Mouse (Mus musculus) embryo, embryonic 10 days (tissue): ENCODE results near the gene Rbm8a.
A peak's percentile ranks its signal among the peaks of the same experiment; 100 is the strongest.

Experiments
- DNase-seq: peaks from one replicate; pipeline ENCODE4 v3.0.0-alpha.2; 2015; ENCODE audit warnings: low spot score

The Rbm8a gene

DNA sequence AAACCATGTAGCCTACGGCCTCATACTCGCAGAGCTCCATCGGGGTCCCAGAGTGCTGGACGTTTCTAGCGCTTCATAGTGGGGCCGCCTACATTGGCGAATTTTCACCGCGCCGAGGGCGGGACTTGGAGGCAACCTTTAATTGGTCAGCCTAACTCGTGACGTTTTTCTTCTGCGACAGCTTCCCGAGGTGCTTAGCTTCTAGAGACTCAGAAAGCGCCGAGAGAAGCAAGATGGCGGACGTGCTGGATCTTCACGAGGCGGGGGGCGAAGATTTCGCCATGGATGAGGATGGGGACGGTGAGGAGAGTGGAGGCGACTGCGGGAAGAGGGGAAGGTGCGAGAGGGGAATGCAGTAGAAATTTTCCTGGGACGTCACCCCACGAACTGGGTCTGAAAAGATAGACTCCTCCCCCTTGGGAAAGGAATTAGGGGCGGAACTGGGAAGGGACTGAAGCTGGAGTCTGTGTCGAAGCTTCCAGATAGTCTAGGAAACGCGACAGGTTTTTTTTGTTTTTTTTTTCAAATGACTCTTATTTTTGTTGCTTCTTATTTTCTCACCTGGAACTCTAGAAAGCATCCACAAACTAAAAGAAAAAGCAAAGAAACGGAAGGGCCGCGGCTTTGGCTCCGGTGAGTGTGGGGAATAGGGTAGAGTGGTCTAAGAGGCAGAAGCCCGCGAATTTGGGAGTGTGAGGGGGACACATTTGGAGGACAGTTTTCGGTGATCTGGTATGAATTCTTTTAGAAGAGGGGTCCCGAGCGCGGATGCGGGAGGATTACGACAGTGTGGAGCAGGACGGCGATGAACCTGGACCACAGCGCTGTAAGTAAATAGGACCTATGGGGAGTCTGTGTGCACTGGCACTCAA, at the start of gene Rbm8a:
TSS of gene Rbm8a (plus strand) at position 205 of the 872 bp plus-strand sequence.
- peak; percentile 100 for DNase-seq

DNA sequence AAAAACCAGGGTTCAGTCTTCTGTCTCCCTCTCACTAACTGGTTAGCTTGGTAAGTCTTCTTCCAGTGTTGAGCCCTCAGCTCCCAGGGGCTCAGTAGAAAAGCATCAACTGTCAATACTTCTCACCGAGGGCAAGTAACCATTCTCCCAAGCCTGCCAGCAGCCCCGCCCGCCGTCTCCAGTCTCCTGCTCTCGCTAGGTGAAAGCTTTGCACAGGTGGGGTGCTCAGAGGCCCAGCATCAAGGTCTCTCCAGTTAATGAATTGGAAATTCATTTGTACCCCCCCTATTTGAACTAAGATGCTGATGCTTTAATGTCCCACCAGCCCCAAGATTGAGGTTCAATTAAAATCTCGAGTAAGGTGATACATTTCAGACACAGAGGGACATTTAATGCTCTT, 48.6 kb upstream of the Rbm8a start:
- no peak for DNase-seq

DNA sequence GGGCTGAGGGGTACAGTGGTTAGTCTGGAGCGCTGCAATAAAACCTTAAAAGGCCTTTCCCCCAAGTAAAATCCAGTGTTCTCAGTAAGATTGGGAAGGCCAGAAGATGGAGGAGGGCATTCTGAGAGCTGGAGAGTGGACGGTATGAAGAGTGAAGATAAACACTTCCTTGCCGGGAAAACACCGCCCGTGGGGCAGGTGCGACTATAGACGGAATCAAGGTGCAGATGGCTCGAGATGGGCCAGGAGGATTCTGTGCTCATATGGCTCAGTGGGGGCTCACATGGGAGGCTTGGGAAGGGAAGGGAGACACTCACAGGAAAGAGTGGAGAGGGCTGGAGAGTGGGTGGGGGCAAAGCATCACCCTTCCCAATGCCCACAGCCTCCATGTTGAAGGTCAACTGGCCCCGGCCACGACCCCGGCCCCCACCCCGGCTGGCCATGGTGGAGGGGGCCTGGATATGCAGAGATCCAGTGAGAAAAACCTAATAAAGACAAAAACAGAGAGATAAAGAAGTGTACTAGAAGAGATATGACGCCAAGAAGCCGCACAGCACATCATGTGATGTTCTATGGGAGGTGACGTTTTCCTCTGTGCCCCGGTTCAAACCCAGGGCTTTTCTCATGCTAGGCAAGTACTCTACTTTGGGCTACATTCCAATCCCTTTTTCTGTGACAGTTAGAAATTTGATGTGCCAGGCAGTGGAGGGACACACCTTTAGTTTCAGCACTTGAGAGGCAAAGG, 47.8 kb upstream of the Rbm8a start:
- DNase-seq, result no peak

DNA sequence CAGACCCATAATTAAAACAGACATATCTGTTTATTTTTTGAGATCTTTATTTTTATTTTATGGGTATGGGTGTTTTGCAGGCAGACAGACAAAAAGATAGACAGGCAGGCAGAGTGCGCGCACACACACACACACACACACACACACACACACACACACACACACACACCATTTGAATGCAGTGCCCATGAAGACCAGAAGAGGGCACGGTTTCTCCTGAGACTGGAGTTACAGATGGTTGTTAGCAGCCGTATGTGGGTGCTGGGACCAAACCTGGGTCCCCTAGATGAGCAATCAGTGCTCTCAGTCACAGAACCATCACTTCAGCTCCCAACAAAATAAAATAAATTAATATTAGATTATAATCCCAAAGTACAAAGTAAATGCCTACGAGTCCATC, 46.3 kb upstream of the Rbm8a start:
- DNase-seq, result no peak

DNA sequence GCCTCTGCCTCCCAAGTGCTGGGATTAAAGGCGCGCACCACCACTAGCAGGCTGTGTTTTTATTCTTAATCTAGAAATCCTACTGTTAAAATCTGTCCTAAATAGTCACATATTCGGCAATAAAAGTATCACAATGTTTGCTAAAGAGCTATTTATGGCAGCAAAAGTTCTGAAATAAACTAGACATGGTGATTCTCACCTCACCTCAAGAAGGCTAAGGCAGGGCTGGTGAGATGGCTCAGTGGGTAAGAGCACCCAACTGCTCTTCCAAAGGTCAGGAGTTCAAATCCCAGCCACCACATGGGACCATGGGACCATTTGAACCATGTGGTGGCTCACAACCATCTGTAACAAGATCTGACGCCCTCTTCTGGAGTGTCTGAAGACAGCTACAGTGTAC, 39.1 kb upstream of the Rbm8a start:
- no peak for DNase-seq

DNA sequence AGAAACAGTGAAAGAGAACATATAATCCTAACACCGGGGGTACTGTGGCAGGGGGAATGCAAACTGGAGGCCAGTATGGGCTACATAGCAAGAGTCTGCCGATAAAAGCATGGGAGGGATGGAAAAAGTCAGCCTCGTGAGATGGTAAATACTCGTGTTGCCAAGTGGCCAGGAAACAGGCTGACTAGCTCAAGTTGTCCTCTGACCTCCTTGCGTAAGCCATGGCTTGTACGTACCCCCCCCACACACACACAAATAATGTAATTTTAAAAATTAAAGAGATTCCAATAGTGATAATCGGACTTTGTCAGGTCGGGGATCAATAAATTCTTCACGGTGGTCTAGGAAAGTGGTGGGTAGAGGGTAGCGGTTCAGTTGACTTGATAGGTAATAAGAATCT, 36.4 kb upstream of the Rbm8a start:
- peak; percentile 57 for DNase-seq

DNA sequence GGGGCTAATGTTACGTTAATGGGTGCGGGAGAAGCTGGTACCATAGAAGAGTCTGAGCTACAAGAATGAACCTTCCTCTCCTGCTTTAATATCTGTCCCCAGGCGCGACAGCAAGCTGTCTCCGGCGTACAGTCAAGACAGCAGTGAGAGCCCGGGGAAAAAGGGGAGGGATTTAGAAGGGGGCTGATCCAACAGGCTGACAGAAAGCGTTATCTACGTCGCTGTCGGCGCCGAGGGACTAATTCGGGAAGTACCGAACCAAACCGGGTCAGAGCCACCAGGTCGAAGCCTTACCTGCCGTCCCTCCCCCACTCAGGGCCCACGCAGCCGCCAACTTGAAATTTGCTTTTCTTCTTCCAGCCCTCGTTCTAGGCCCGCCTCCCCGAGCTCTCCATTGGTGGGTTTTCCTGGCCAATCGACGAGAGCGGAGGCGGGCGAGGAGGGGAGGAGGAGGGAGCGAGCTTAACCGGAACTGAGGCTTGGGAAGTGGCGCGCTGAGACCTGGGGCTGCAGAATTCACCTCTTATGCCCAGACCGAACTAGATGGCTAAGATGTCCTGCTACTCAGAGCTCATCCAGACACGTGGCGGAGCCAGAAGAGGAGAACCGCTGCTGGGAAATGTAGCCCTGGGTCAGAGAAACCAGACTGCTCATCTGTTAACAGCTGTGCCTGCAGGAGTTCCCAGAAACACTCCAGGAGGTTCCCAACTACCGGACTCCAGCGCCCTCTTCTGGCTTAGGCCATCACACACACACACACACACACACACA, 35.8 kb upstream of the Rbm8a start, which contains the start of gene Polr3gl:
TSS of gene Polr3gl (minus strand) at position 392 of the 771 bp plus-strand sequence.
- DNase-seq, result peak; percentile 96

DNA sequence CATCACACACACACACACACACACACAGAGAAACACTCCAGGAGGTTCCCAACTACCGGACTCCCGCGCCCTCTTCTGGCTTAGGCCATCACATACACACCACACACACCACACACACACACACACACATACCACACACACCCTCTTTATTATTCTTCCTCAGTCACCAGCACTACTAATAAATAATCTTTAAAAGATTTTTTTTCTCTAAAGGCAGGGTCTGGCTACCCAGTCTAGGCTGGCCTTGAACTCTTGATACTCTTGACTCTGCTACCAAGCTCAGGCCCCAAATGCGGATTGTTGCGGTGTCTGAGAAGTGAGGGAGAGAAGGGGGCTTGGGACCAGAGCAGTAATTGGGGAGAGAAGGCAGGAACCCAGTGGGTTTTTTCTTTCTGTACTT, 34.9 kb upstream of the Rbm8a start:
- no peak for DNase-seq

DNA sequence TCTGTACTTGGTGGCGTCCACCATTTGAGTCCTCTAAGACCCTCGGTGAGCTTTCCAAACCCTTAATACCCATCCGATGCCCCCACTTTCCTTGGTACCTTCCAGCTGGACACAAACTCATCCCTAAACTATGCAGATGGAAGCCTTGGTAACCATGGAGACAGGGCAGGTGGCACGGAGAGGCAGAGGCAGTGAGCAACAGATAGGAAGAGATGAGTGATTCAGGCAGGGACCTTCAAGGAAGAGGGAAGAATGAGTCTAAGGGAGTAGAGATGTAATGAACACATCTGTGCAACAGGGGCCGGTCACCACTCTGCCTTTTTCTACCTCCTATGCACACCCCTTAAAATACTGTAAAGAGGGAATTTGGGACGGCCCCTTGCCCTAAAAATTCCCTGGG, 34.1 kb upstream of the Rbm8a start:
- DNase-seq, result no peak

DNA sequence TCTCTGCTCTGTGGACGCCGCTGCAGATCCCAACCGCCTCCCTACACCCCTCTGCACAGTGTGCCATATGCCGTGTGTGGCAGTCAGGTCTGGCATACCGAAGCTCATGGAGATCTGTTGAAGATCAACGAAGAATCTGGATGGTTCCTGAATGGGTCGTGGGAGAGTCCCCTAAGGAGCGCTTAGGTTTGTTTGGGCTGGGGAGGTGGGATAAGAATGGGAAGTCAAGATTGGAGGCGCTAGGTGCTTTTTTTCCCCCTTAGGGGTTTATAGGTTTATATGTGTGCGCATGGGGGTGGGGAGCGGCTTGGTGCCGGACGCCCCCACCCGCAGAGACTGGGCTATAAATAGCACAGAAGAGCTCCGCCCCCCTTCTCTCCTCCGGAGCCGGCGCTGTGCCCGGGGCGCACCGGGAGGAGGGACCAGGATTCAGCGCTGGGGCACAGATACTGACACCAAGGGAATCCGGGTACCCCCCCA, 33.5 kb upstream of the Rbm8a start, which contains the start of gene Ankrd34a:
TSS of gene Ankrd34a (plus strand) at position 409 of the 480 bp plus-strand sequence.
- no peak for DNase-seq

DNA sequence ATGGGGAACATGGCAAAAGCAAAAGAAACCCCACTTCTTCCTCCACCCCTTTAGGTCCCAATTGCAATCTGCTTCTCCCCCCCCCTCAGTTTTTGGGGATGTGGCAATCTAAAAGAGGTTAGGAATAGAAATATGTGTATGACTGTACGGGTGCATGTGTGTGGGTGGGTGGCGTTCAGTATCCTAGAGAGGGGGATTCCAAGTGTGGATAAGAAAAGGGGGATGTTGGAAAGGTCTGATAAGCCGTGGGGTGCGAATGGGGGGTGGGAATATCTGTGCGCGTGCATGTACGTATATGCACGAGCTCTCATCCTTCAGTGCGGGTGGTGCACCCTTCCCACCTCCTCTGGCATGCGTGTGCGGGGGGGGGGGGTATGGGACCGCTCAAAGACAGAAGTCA, 32.9 kb upstream of the Rbm8a start:
- no peak for DNase-seq

DNA sequence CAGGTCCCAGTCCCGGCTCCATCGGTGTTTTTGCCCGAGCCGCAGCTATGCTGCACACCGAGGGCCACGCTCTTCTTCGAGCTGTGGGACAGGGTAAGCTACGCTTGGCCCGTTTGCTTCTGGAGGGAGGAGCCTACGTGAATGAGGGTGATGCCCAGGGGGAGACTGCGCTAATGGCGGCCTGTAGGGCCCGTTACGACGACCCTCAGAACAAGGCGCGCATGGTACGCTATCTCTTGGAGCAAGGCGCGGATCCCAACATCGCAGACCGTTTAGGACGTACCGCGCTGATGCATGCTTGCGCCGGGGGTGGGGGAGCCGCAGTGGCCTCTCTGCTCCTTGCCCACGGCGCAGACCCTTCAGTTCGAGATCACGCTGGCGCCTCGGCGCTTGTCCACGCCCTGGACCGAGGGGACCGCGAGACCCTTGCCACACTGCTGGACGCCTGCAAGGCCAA, 32.3 kb upstream of the Rbm8a start:
- DNase-seq, result peak; percentile 69

DNA sequence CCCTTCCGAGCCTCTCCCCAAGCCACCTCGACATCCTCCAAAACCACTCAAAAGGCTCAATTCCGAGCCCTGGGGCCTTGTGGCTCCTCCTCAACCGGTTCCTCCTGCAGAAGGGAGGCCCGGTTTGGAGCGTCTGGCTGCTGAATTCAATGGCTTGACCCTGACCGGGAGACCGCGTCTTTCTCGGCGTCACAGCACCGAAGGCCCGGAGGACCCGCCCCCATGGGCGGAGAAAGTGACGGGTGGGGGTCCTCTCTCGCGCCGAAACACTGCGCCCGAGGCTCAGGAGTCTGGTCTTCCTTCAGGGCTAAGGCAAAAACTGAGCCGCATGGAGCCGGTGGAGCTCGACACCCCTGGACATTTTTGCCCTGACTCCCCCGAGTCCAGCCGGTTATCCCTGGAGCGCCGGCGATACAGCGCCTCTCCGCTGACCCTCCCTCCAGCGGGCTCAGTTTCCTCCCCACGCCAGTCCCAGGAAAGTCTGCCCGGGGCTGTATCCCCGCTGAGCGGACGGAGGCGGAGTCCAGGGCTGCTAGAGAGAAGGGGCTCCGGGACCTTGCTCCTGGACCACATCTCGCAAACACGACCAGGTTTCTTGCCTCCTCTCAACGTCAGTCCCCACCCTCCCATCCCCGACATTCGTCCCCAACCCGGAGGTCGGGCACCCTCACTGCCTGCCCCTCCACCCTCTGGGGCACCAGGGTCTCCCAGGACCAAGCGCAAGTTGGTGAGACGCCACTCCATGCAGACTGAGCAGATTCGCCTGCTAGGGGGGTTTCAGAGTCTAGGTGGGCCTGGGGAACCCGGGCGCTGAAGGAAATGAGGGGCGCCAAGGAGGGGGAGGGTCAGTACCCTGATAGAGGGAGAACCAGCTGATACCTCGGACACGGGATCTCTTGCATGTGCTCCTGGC, 31.3 kb upstream of the Rbm8a start:
- DNase-seq, result peak; percentile 79

DNA sequence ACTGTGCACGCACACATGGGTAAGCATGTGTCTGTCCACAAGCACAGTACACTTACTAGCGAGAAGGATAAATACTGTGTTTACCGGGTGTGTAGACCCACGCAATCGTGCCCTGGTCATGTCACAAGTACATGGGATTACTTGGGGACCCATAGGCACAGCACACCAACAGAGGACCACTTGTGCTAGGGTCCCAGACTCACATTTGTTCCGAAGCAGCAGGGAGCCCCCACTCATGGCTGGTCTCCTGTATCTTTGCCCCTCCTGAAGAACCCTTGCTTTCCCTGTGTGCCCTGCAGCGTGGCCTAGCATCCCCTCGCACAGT, 30.7 kb upstream of the Rbm8a start:
- DNase-seq, result no peak

DNA sequence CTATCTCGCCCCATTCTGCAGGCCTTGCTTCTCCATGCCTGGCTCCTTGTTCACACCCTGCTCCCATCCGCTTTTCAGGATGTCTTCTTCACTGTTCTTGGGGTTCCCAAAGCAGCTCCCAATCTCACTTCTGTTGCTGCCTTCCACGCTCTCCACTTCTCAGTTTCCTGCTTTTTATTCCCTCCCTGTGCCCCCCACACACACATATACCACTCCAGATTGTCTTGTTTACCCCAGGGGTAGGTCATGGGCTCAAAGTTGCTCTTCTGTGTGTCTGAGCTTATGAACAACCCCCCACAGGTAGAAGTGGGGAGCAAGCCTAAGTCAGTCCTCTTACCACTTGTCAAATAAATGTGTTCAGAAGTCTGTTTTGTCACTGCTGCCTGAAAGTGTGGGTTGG, 30.3 kb upstream of the Rbm8a start:
- no peak for DNase-seq

DNA sequence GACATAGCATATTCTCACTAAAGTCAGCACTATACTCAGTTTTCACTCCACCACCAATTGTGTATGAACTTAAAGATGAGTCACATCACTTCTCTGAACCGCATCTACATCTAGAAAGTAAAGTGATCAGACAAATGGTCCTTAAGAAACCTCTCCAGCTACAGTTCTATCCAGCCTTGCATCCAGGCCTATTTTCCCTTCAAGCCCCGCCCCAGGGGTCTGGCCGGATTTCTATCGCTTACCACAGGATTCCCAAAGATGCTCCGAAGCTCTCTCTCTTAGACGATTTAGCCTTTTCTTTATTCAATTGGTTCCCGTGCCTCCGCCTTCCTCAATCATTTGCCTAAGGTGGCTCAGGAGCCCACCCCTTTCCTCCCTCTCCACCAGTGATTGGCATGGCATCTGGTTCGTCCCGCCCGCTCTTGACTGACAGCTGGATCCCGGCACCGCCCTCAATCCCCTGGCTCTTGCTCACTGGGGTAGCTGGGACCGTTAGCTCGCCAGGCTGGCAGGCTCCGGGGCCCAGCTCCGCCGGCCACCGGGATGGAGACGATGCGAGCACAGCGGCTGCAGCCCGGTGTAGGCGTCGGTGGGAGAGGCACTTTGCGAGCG, 29.0 kb upstream of the Rbm8a start, which contains the start of gene Lix1l:
TSS of gene Lix1l (plus strand) at position 511 of the 612 bp plus-strand sequence.
- peak; percentile 98 for DNase-seq

DNA sequence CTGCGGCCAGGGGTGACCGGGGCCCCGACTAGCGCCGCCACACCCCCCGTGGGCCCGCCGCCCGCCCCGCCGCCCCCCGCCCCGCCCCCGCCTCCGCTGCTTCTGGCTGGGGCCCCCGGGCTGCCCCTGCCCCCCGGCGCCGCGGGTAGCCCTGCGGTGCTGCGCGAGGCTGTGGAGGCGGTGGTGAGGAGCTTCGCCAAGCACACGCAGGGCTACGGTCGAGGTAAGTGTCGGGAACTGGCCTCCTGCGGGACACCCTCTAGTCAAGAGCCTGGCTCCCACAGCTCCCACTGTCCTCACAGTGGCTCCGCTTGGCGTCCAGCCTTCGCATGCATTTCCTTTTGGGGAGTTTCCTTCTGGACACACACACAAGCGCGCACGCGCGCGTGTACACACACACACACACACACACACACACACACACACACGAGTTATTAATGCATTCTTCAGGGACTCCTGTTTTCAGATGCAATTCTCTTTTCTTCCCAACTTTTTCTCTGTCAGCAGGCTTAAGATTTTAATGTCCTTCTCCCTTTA, 28.4 kb upstream of the Rbm8a start:
- DNase-seq, result peak; percentile 76

DNA sequence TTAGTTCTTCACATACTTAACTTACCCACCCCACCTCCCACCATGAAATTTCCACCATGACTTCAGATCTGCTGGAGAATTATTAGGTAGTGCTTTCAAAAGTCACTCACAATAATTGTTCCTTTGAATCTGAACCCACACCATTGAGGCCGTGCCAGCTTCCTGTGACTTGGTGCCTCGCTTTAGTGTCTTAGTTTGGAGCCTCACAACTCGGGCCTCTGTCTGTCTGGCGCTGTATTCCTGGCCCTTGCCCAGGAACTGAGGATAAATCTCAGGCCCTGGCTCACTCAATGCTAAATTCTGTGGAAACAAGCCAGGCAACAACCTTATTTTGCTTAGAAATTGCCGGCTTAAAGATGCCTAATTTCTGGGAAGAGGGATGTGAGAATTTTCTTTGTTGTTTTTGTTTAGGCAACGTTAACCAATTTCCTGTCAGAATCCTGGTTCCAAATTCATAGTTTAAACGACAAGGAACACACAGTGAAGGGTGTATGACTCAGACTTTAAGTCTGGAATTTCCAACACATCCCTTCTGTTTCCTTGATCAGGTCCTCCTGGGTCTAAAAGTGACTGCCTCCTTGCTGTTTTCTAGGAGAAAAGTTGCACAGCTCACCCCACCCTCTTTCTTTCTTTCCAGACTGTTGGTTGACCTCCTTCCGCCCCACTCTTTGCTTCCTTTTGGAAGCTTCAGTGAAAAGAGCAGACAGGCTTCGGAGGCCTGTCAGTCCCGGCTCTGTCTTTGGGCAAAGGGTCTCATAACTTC, 27.6 kb upstream of the Rbm8a start:
- DNase-seq, result peak; percentile 26

DNA sequence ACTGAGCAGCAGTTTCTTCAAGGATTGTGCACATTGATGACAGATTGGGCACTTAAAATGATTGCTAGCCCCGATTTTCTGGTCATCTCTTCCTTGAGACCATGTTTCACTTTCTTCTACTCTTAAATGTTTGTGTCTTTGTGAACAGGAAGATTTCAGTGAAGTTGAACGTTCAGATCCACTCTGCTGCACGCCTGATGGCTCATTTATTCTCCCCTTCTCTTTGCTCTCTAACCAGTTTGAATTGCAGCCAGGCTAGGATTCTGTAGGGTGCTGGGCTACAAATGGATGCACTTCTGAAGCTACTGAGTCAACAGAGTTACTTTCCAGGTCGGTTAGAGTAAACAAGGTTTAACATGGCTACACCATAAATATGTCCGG, 27.0 kb upstream of the Rbm8a start:
- no peak for DNase-seq

DNA sequence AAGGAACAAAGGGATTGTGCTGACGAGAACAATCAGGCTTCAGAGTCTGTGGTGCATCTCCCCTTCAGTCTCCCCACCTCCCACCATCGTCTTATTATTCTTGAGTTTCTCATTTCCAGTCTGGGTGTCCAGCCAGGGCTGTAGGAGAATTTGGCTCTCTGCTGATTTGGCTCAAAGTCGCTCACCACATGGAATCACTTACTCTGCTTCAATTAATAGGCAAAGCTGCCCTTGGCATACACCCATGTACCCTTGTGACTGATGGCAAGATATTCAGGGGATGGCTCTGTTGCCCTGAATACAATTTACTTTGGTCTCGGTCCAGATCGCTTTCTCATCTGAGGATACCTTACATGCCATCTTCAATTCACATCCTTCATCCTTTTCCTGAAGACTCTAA, 26.4 kb upstream of the Rbm8a start:
- DNase-seq, result no peak
